Mouse (Mus musculus): ENCODE data around the gene Zbtb33. TPM values are rescaled to one million over a fixed set of nuclear protein-coding genes. Genes with fewer than 3 reads are reported as not detected.
A peak's percentile ranks its signal among the peaks of the same experiment; 100 is the strongest.
"Not testable (repeated sequence)": the region's sequence is repeated elsewhere in the genome, so short reads cannot be mapped to it uniquely, and the experiment has no call there.

Zbtb33 gene
- 4.3 and 4.5 TPM in 2 replicates for polyA plus RNA-seq (2015; fragmentation: Nextera tagmentation; extraction: Ambion mirVana)

DNA sequence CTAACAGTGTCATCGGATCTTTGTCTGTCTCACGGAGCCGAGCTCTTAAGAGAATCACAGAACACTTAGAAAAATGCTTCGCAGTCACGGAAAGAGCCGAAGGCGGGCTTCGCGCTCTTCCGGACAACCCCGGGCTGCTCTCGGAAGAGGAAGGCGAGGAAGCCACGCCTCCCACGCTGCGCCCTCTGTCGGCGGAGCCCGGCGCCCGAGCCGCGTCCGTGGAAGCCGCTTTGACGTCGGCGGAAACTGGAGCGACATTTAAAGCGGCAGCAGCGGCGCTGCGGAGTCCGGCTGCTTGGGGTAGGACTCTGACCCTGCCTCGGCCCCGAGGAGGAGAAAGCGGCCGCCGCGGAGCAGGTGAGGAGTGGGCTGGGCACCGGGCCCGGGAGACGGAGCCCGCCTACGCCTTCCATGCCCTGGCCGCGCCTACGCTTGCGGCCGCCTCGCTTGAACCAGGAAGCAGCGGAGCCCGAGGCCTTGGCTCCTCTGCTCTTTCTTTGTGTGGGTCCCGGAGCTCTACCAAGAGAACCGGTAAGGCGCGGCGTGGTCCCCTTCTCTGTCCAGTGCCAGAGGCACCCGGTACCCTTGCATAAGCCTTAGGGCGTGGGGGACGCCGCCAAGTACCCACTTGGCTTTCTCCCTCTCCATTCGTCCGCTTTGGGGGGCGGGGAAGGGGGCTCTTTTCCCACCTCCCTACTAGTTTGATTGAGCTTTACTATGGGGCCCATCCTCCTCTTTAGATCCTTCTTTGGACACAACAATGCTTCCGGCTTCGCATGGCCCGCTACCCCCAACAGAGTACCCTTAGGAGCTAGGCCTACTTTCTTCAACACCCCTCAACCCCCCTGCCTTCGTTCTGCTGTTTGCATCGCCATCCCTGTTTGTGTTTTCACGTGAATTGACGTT is at the start of gene Zbtb33:
TSS of gene Zbtb33 (plus strand) at position 242 of the 906 bp plus-strand sequence.
- 26% methylated on average over 68 of the region's 72 CpGs for WGBS
- ATAC-seq (ENCODE audit: low FRiP score): peak; percentile 97
- Histone ChIP-seq H3K4me2 (peak within 1 kb of the TSS; percentile 61), H3K27ac (replicated peaks) (peak within 1 kb of the TSS; percentile 90), H3K4me3 (replicated peaks) (peak within 1 kb of the TSS; percentile 65), H3K9me3 (replicated peaks) (no peaks in the 10 kb centered on the region), H3K4me1 (peaks cover 4% of the 10 kb centered on the region; the same call in 1 of the 2 replicates), H3K27me3 (replicated peaks) (no peaks in the 10 kb centered on the region), H3K36me3 (no peaks in the 10 kb centered on the region), H3K9ac (replicated peaks) (peak within 1 kb of the TSS; percentile 70)

- ATAC-seq (ENCODE audit: low FRiP score): no peak
- Histone ChIP-seq H3K4me1 (no peaks in the 10 kb centered on the region), H3K9me3 (replicated peaks) (no peaks in the 10 kb centered on the region), H3K4me2 (no peak overlapping the region), H3K36me3 (no peaks in the 10 kb centered on the region), H3K27ac (replicated peaks) (no peak overlapping the region), H3K4me3 (replicated peaks) (no peak overlapping the region), H3K9ac (replicated peaks) (no peak overlapping the region), H3K27me3 (replicated peaks) (no peaks in the 10 kb centered on the region)
- WGBS: 74% methylated on average over 1 of the region's 1 CpGs
Measured at GRCm38 (mm10) chrX:38159097-38159496, 30.5 kb upstream of the Zbtb33 start.

DNA sequence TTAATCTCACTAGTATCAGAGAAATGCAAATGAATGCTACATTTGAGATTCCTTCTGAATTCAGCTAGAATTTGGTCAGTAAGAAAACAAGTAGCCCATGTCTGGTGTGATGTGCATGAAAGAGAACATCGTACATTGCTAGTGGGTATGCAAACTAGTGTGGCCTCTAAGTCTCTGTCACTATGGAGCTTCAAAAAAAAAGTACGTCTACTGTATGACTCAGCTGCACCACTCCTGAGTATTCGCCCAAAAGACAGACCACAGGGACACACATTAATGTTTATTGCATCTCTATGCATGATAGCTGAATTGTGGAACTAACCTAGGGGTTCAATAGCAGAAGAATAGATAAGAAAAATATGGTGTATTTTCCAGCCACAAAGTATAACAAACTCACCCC is 24.3 kb upstream of the Zbtb33 start:
- no peaks in the 10 kb centered on the region for H3K27me3 ChIP-seq (replicated peaks)
- no peak overlapping the region for H3K27ac ChIP-seq (replicated peaks)
- no peak for ATAC-seq (ENCODE audit: low FRiP score)
- H3K9me3 ChIP-seq (replicated peaks): no peaks in the 10 kb centered on the region
- H3K4me2 ChIP-seq: no peak overlapping the region
- no peak overlapping the region for H3K4me3 ChIP-seq (replicated peaks)
- H3K9ac ChIP-seq (replicated peaks): no peak overlapping the region
- H3K4me1 ChIP-seq: no peaks in the 10 kb centered on the region
- WGBS: 87% methylated on average over 3 of the region's 3 CpGs
- no peaks in the 10 kb centered on the region for H3K36me3 ChIP-seq

- H3K36me3 ChIP-seq: no peaks in the 10 kb centered on the region
- H3K4me3 ChIP-seq (replicated peaks): no peak overlapping the region
- no peak overlapping the region for H3K4me2 ChIP-seq
- no peak for ATAC-seq (ENCODE audit: low FRiP score)
- no peaks in the 10 kb centered on the region for H3K27me3 ChIP-seq (replicated peaks)
- H3K9ac ChIP-seq (replicated peaks): no peak overlapping the region
- H3K27ac ChIP-seq (replicated peaks): no peak overlapping the region
- no peaks in the 10 kb centered on the region for H3K4me1 ChIP-seq
- WGBS: 85% methylated on average over 9 of the region's 9 CpGs
- no peaks in the 10 kb centered on the region for H3K9me3 ChIP-seq (replicated peaks)
Measured at GRCm38 (mm10) chrX:38166064-38166463, 23.5 kb upstream of the Zbtb33 start.

- no peak overlapping the region for H3K27ac ChIP-seq (replicated peaks)
- no peaks in the 10 kb centered on the region for H3K4me1 ChIP-seq
- no peak for ATAC-seq (ENCODE audit: low FRiP score)
- no peak overlapping the region for H3K9ac ChIP-seq (replicated peaks)
- H3K27me3 ChIP-seq (replicated peaks): no peaks in the 10 kb centered on the region
- no peaks in the 10 kb centered on the region for H3K9me3 ChIP-seq (replicated peaks)
- WGBS: 80% methylated on average over 4 of the region's 4 CpGs
- no peak overlapping the region for H3K4me3 ChIP-seq (replicated peaks)
- no peaks in the 10 kb centered on the region for H3K36me3 ChIP-seq
- no peak overlapping the region for H3K4me2 ChIP-seq
Measured at GRCm38 (mm10) chrX:38166592-38166991, 23.0 kb upstream of the Zbtb33 start.

GRCm38 (mm10) chrX:38179891-38180310 is 9.7 kb upstream of the Zbtb33 start:
- 36% methylated on average over 19 of the region's 19 CpGs for WGBS
- H3K9me3 ChIP-seq (replicated peaks); H3K27ac ChIP-seq (replicated peaks); H3K4me1 ChIP-seq; H3K27me3 ChIP-seq (replicated peaks); H3K36me3 ChIP-seq: not testable (repeated sequence)
- H3K4me3 ChIP-seq (replicated peaks): peak overlapping the region; percentile 37
- ATAC-seq (ENCODE audit: low FRiP score): peak; percentile 86
- peak overlapping the region; percentile 75 for H3K4me2 ChIP-seq
- H3K9ac ChIP-seq (replicated peaks): peak overlapping the region; percentile 26; the same call in 1 of the 2 replicates

GRCm38 (mm10) chrX:38180656-38181607 is 8.7 kb upstream of the Zbtb33 start:
- no peaks in the 10 kb centered on the region for H3K36me3 ChIP-seq
- H3K27me3 ChIP-seq (replicated peaks): no peaks in the 10 kb centered on the region
- peak overlapping the region; percentile 44 for H3K4me3 ChIP-seq (replicated peaks)
- H3K4me2 ChIP-seq: peak overlapping the region; percentile 75
- peak; percentile 80 for ATAC-seq (ENCODE audit: low FRiP score)
- no peaks in the 10 kb centered on the region for H3K4me1 ChIP-seq
- peak overlapping the region; percentile 28; the same call in 1 of the 2 replicates for H3K9ac ChIP-seq (replicated peaks)
- WGBS: 18% methylated on average over 37 of the region's 38 CpGs
- H3K9me3 ChIP-seq (replicated peaks): no peaks in the 10 kb centered on the region
- no peak overlapping the region for H3K27ac ChIP-seq (replicated peaks)

DNA sequence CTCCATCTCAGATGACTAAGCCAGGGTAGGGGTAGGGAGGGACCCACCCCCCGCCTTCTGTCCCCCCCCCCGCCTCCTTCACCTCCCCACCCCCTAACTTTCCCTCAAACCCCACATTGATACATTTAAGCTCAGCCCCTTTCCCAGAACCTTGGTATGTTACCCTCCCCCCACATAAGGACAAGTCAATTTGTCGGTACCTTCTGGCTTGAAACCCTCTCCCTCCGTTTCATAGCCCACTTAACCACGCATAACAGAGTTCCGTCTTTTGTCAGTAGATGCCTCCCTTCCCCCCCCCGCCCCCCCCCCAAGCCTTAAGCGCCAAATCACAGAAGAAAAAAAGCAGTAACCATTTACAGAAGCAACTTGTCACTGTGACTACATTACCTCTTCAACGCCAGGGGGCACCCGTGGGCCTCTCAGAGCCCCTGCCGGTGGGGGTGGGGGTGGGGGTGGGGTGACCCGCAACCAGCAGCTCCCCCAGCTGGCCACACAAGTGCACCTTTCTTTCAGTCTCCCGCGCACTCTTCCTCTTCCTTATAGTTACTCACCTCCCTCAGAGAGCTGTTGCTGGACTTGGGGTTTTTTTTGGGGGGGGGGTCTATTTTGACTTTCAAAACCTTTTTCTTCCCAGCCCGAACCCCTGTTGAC is 7.9 kb upstream of the Zbtb33 start:
- H3K9ac ChIP-seq (replicated peaks): no peak overlapping the region
- WGBS: 17% methylated on average over 11 of the region's 15 CpGs
- H3K36me3 ChIP-seq: no peaks in the 10 kb centered on the region
- no peak overlapping the region for H3K4me3 ChIP-seq (replicated peaks)
- no peaks in the 10 kb centered on the region for H3K4me1 ChIP-seq
- H3K27me3 ChIP-seq (replicated peaks): no peaks in the 10 kb centered on the region
- no peak overlapping the region for H3K27ac ChIP-seq (replicated peaks)
- peak; percentile 66 for ATAC-seq (ENCODE audit: low FRiP score)
- peak overlapping the region; percentile 75 for H3K4me2 ChIP-seq
- no peaks in the 10 kb centered on the region for H3K9me3 ChIP-seq (replicated peaks)

DNA sequence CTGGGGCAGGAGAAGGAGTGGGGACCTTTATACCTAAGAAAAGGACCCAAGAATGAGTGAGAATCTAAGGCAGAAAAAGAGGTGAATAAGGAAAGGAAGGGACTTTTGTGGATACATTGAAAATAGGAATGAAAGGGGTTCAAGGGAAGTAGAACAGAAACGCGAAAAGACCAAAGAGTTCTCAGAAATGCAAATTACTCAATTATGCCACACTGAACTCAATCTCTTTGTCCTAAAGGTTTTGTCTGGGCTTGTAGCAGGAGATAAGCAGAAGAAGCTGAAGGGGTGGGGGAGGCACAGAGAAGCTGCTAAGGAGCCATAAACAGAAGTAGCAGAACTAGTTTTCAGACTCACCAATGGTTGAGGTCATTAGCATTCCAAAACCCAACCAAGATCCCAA is 4.1 kb upstream of the Zbtb33 start:
- Histone ChIP-seq H3K9me3 (replicated peaks) (no peaks in the 10 kb centered on the region), H3K4me1 (no peaks in the 10 kb centered on the region), H3K27me3 (replicated peaks) (no peaks in the 10 kb centered on the region), H3K9ac (replicated peaks) (no peak overlapping the region), H3K4me2 (no peak overlapping the region), H3K4me3 (replicated peaks) (no peak overlapping the region), H3K36me3 (no peaks in the 10 kb centered on the region), H3K27ac (replicated peaks) (no peak overlapping the region)
- WGBS: 30% methylated on average over 2 of the region's 2 CpGs
- no peak for ATAC-seq (ENCODE audit: low FRiP score)

- WGBS: 21% methylated on average over 3 of the region's 3 CpGs
- H3K9me3 ChIP-seq (replicated peaks): no peaks in the 10 kb centered on the region
- H3K9ac ChIP-seq (replicated peaks): peak overlapping the region; percentile 70
- H3K4me1 ChIP-seq: peaks cover 4% of the 10 kb centered on the region; the same call in 1 of the 2 replicates
- H3K36me3 ChIP-seq: no peaks in the 10 kb centered on the region
- ATAC-seq (ENCODE audit: low FRiP score): no peak
- H3K4me3 ChIP-seq (replicated peaks): peak overlapping the region; percentile 65
- no peaks in the 10 kb centered on the region for H3K27me3 ChIP-seq (replicated peaks)
- peak overlapping the region; percentile 61 for H3K4me2 ChIP-seq
- H3K27ac ChIP-seq (replicated peaks): peak overlapping the region; percentile 90; the same call in 1 of the 2 replicates
Measured at GRCm38 (mm10) chrX:38190458-38190764, 818 bp downstream of the Zbtb33 start.

GRCm38 (mm10) chrX:38201816-38202215 is 12.2 kb downstream of the Zbtb33 start:
- no peaks in the 10 kb centered on the region for H3K27me3 ChIP-seq (replicated peaks)
- no peak overlapping the region for H3K9ac ChIP-seq (replicated peaks)
- no peak; the same call in 1 of the 2 replicates for ATAC-seq (ENCODE audit: low FRiP score)
- H3K36me3 ChIP-seq: no peaks in the 10 kb centered on the region
- H3K9me3 ChIP-seq (replicated peaks): no peaks in the 10 kb centered on the region
- H3K4me1 ChIP-seq: no peaks in the 10 kb centered on the region
- H3K27ac ChIP-seq (replicated peaks): 0 out of 2 replicates have a peak overlapping the region, but pooled peaks have one; percentile 9
- no peak overlapping the region for H3K4me2 ChIP-seq
- 59% methylated on average over 2 of the region's 2 CpGs for WGBS
- no peak overlapping the region for H3K4me3 ChIP-seq (replicated peaks)

Measured in neural tube, embryonic 15.5 days (tissue).